Mouse (Mus musculus): Measurements from ENCODE around the gene Rsc1a1. TPM values are rescaled to one million over a fixed set of nuclear protein-coding genes. Genes with fewer than 3 reads are reported as not detected.

The Rsc1a1 gene
- total and polyA plus RNA-seq, 3 experiments: 7.7 TPM; not detected in 2

GRCm38 (mm10) chr4:141655908-141656608, 29.3 kb downstream of the Rsc1a1 start:
- Histone ChIP-seq H3K27ac (ENCODE audit: control insufficient read depth, low read depth, low read length) (no peak overlapping the region), H3K4me1 (ENCODE audit: control insufficient read depth in 1 of 2, insufficient read depth in 2 of 2, low read length in 2 of 2) (peaks cover 0 to 5% of the 10 kb centered on the region in 2 experiments; a peak in 1 of 4 replicates), H3K9me3 (replicated peaks; ENCODE audit: insufficient read depth, low read length) (no peaks in the 10 kb centered on the region), H3K9ac (ENCODE audit: control insufficient read depth, low read depth, low read length, poor library complexity, severe bottlenecking) (no peak overlapping the region), H3K4me3 (ENCODE audit: control insufficient read depth in 1 of 2, insufficient read depth in 1 of 2, low read depth in 2 of 2, low read length in 2 of 2) (no peak overlapping the region), H3K36me3 (ENCODE audit: control insufficient read depth in 1 of 2, insufficient read depth in 2 of 2, low read length in 2 of 2) (no peaks in the 10 kb centered on the region; a peak in 2 of 4 replicates), H3K79me2 (ENCODE audit: control insufficient read depth, insufficient read depth, low read length, poor library complexity) (no peaks in the 10 kb centered on the region), H3K27me3 (ENCODE audit: control insufficient read depth in 1 of 2, insufficient read depth in 2 of 2, low read length in 2 of 2) (no peaks in the 10 kb centered on the region)
- peak; percentile 70 for DNase-seq (ENCODE audit: low read depth, low spot score)
- TF ChIP-seq JUND (IDR thresholded peaks at IDR 0.05; ENCODE audit: low read depth, low read length): no peak

- no peak overlapping the region for H3K27ac ChIP-seq (ENCODE audit: control insufficient read depth, low read depth, low read length)
- H3K36me3 ChIP-seq (ENCODE audit: control insufficient read depth in 1 of 2, insufficient read depth in 2 of 2, low read length in 2 of 2): no peaks in the 10 kb centered on the region; a peak in 2 of 4 replicates
- TF ChIP-seq MEF2A (IDR thresholded peaks at IDR 0.05; ENCODE audit: extremely low read depth, insufficient replicate concordance, low read depth, low read length, poor library complexity, severe bottlenecking): no peak
- no peak for TF ChIP-seq POLR2AphosphoS2 (IDR thresholded peaks at IDR 0.05; ENCODE audit: low read length)
- TF ChIP-seq MAFK (IDR thresholded peaks at IDR 0.05; ENCODE audit: borderline replicate concordance, low read depth, low read length): no peak
- TF ChIP-seq POLR2AphosphoS5 (IDR thresholded peaks at IDR 0.05; ENCODE audit: borderline replicate concordance, low read depth, low read length): no peak
- no peak for TF ChIP-seq GABPA (IDR thresholded peaks at IDR 0.05; ENCODE audit: low read depth, low read length)
- TF ChIP-seq TAL1 (IDR thresholded peaks at IDR 0.05; ENCODE audit: low read length): no peak
- TF ChIP-seq ZNF384 (IDR thresholded peaks at IDR 0.05; ENCODE audit: low read depth, low read length): no peak
- no peak for TF ChIP-seq ZKSCAN1 (IDR thresholded peaks at IDR 0.05; ENCODE audit: low read depth, low read length)
- TF ChIP-seq TBP (IDR thresholded peaks at IDR 0.05; ENCODE audit: low read depth, low read length): no peak
- no peak for TF ChIP-seq KAT2A (conservative IDR thresholded peaks at IDR 0.05; ENCODE audit: low read depth, low read length)
- no peak for TF ChIP-seq MXI1 (IDR thresholded peaks at IDR 0.05; ENCODE audit: low read depth, low read length)
- TF ChIP-seq ETS1 (IDR thresholded peaks at IDR 0.05; ENCODE audit: low read depth, low read length): no peak
- no peak for TF ChIP-seq BHLHE40 (IDR thresholded peaks at IDR 0.05; ENCODE audit: borderline replicate concordance, low read depth, low read length)
- TF ChIP-seq MYC (IDR thresholded peaks at IDR 0.05; ENCODE audit: low read depth, low read length): no peak
- no peak overlapping the region for H3K4me3 ChIP-seq (ENCODE audit: control insufficient read depth in 1 of 2, insufficient read depth in 1 of 2, low read depth in 2 of 2, low read length in 2 of 2)
- H3K9me3 ChIP-seq (replicated peaks; ENCODE audit: insufficient read depth, low read length): no peaks in the 10 kb centered on the region
- no peak overlapping the region for H3K9ac ChIP-seq (ENCODE audit: control insufficient read depth, low read depth, low read length, poor library complexity, severe bottlenecking)
- no peaks in the 10 kb centered on the region for H3K27me3 ChIP-seq (ENCODE audit: control insufficient read depth in 1 of 2, insufficient read depth in 2 of 2, low read length in 2 of 2)
- DNase-seq (ENCODE audit: low read depth, low spot score): no peak
- H3K4me1 ChIP-seq (ENCODE audit: control insufficient read depth in 1 of 2, insufficient read depth in 2 of 2, low read length in 2 of 2): peaks cover 0 to 5% of the 10 kb centered on the region in 2 experiments; a peak in 1 of 4 replicates
- H3K79me2 ChIP-seq (ENCODE audit: control insufficient read depth, insufficient read depth, low read length, poor library complexity): no peaks in the 10 kb centered on the region
These were observed 30.9 kb downstream of the Rsc1a1 start for GRCm38 (mm10) chr4:141654509-141654908.
